Mouse (Mus musculus): ENCODE data around the gene Hmgn5.

DNA sequence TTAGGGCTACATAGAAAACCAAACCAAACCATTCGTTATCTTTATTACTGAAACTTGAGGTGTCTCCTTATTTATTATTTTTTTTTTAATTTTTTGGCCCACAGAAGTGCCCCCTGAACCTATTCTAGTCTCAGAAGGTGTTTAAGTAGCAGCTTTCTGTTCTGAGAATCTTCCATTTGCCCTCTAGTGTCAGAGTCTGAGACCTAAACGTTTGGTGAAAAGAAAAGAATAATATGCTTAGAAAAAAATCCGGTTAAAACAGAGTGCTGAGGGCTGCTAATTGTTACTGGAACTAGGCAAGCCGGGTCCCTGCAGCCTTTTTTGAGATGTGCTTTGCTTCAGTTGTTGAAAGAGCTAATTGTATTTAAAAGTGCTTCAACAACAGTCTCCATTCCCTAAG, 962 bp upstream of the Hmgn5 start:
- TF ChIP-seq CTCF (IDR thresholded peaks at IDR 0.05; ENCODE audit: low read depth) (no peak), EP300 (IDR thresholded peaks at IDR 0.05; ENCODE audit: low read depth) (no peak)
